Mouse (Mus musculus) liver, postnatal 0 days (tissue): ENCODE measurements around the gene Ppp3cb.

Experiments
- CTCF ChIP-seq: sonication (generic); IDR thresholded peaks from 2 replicates; pipeline ENCODE4 v1.5.1; 2016; ENCODE audit warnings: antibody characterized with exemption, low read depth
- EP300 ChIP-seq: IDR thresholded peaks from 2 replicates; pipeline ENCODE4 v1.6.1; 2016; ENCODE audit warnings: antibody characterized with exemption, low read depth, mild to moderate bottlenecking

DNA sequence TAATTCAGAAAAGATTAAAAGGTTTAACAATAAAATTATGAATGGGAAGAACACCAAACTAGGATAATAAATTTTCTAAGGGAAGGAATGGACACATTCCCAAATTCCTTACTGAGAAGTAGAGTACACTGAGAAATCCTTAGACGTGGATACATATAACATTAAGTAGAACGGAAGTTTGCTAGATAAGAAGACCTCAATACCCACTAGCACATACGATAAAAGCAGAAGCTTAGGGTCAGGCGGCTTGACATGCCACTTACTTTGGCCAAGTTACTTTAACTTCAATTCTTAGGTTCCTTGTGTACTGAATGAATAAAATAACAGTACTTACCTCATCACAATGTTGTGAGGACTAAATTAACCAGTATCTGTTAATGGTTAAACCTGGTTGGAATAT, 16.7 kb downstream of the Ppp3cb start:
- TF ChIP-seq CTCF = no peak
- TF ChIP-seq EP300 = no peak
